19 mouse cellular contexts compared by ENCODE assay signal in genomic region chr4:63156726-63157634, GRCm38 (mm10). TPM values are rescaled to one million over a fixed set of nuclear protein-coding genes. Genes with fewer than 3 reads are reported as not detected.
DNase-seq lines count a peak whose midpoint lies in the region; ATAC-seq and TF ChIP-seq lines count a peak whose summit lies in the region.
"Had no signal": no experiment of that assay in that cellular context is flagged by ENCODE, and none has a peak within 500 bp of the region (broad histone marks: within the 10 kb centered on the region; RNA-seq: fewer than 3 reads in every experiment).

No protein-coding gene starts in this region.

- no peak overlapping the region for H3K4me2 ChIP-seq in lung, postnatal 0 days (replicated peaks; ENCODE audit: low read depth, low read length)
- H3K4me2 ChIP-seq in kidney, postnatal 0 days (ENCODE audit: low read length) = no peak overlapping the region
- no peak overlapping the region for H3K4me2 ChIP-seq in liver, embryonic 12.5 days
- H3K4me2 ChIP-seq: heart, embryonic 12.5 days had no signal

- no peak overlapping the region for H3K4me3 ChIP-seq in lung, postnatal 0 days (ENCODE audit: low read depth, low read length)
- no peak overlapping the region for H3K4me3 ChIP-seq in kidney, postnatal 0 days (replicated peaks; ENCODE audit: low read depth, low read length)
- no peak overlapping the region for H3K4me3 ChIP-seq in liver, embryonic 12.5 days
- H3K4me3 ChIP-seq: erythroblast, embryonic 14.5 days; heart, embryonic 12.5 days; layer of hippocampus, adult 2 months; midbrain, embryonic 10.5 days had no signal

- no peaks in the 10 kb centered on the region for H3K36me3 ChIP-seq in lung, postnatal 0 days (ENCODE audit: insufficient read depth, low read length)
- H3K36me3 ChIP-seq in kidney, postnatal 0 days (ENCODE audit: insufficient read depth, low read length) = no peaks in the 10 kb centered on the region
- no peaks in the 10 kb centered on the region for H3K36me3 ChIP-seq in liver, embryonic 12.5 days
- H3K36me3 ChIP-seq: heart, embryonic 12.5 days; midbrain, embryonic 10.5 days had no signal

- no peaks in the 10 kb centered on the region for H3K4me1 ChIP-seq in lung, postnatal 0 days (ENCODE audit: insufficient read depth, low read depth, low read length)
- no peaks in the 10 kb centered on the region; the same call in 1 of the 2 replicates for H3K4me1 ChIP-seq in kidney, postnatal 0 days (replicated peaks; ENCODE audit: insufficient read depth, low read length)
- H3K4me1 ChIP-seq in liver, embryonic 12.5 days = 0 out of 2 replicates have a peak, but pooled peaks cover 5% of the 10 kb centered on the region
- H3K4me1 ChIP-seq: midbrain, embryonic 10.5 days had no signal

- DNase-seq in lung, postnatal 0 days (ENCODE audit: low spot score) = peak; percentile 15
- DNase-seq in lung, postnatal 36 days = no peak
- DNase-seq in kidney, postnatal 0 days (ENCODE audit: low spot score) = peak; percentile 53
- DNase-seq in yolk sac, embryonic 10.5 days (ENCODE audit: low spot score) = peak; percentile 87
- no peak for DNase-seq in thymus, postnatal 25 days
- no peak for DNase-seq in cerebellum, adult 11-12 months
- no peak for DNase-seq in urinary bladder, postnatal 10 days (ENCODE audit: low spot score)
- DNase-seq: adrenal gland, adult 8-10 months; cerebellum, adult 9-11 months; gastrocnemius, postnatal 14 days; lung, adult 2 months; right cerebral cortex, postnatal 14 days had no signal

- no peaks in the 10 kb centered on the region for H3K9me3 ChIP-seq in lung, postnatal 0 days (ENCODE audit: low read length)
- H3K9me3 ChIP-seq in kidney, postnatal 0 days (replicated peaks; ENCODE audit: low read length) = no peaks in the 10 kb centered on the region
- no peaks in the 10 kb centered on the region for H3K9me3 ChIP-seq in liver, embryonic 12.5 days (replicated peaks)
- H3K9me3 ChIP-seq: heart, embryonic 12.5 days; midbrain, embryonic 10.5 days had no signal

- H3K9ac ChIP-seq in lung, postnatal 0 days (replicated peaks; ENCODE audit: low read depth) = no peak overlapping the region
- no peak overlapping the region for H3K9ac ChIP-seq in kidney, postnatal 0 days (ENCODE audit: low read depth, low read length)
- H3K9ac ChIP-seq in liver, embryonic 12.5 days = no peak overlapping the region
- H3K9ac ChIP-seq: heart, embryonic 12.5 days had no signal

- ATAC-seq in lung, postnatal 0 days = no peak
- ATAC-seq in kidney, postnatal 0 days (replicated peaks; ENCODE audit: low FRiP score, low read depth) = peak; percentile 85
- peak; percentile 71 for ATAC-seq in liver, embryonic 12.5 days
- ATAC-seq: forebrain, embryonic 16.5 days had no signal

- WGBS in lung, postnatal 0 days = 40% methylated on average over 8 of the region's 8 CpGs
- WGBS in kidney, postnatal 0 days = 26% methylated on average over 8 of the region's 8 CpGs
- WGBS in liver, embryonic 12.5 days (ENCODE audit: insufficient replicate concordance) = 41% methylated on average over 8 of the region's 8 CpGs

- H3K27me3 ChIP-seq in lung, postnatal 0 days (replicated peaks; ENCODE audit: insufficient read depth, low read length) = no peaks in the 10 kb centered on the region
- H3K27me3 ChIP-seq in kidney, postnatal 0 days (ENCODE audit: insufficient read depth, low read length) = no peaks in the 10 kb centered on the region
- H3K27me3 ChIP-seq in liver, embryonic 12.5 days (replicated peaks) = no peaks in the 10 kb centered on the region

- no peak overlapping the region for H3K27ac ChIP-seq in lung, postnatal 0 days (ENCODE audit: low read length)
- peak overlapping the region; percentile 77 for H3K27ac ChIP-seq in kidney, postnatal 0 days
- H3K27ac ChIP-seq in liver, embryonic 12.5 days = peak overlapping the region; percentile 38; the same call in 1 of the 2 replicates
- H3K27ac ChIP-seq: layer of hippocampus, adult 2 months; midbrain, embryonic 10.5 days had no signal

- TF ChIP-seq EP300 in lung, postnatal 0 days (IDR thresholded peaks at IDR 0.05) = no peak

- no peak for TF ChIP-seq CTCF in lung, postnatal 0 days (IDR thresholded peaks at IDR 0.05)
- TF ChIP-seq CTCF in kidney, postnatal 0 days (IDR thresholded peaks at IDR 0.05; ENCODE audit: low read depth) = no peak

RNA-seq across cellular contexts. Expression of gene Ambp, which starts 2.4 kb away (rescaled TPM):
- 0.11 and 0.33 TPM in 2 replicates for polyA plus RNA-seq in lung, postnatal 0 days (2015; fragmentation: Nextera tagmentation; extraction: Ambion mirVana)
- polyA plus RNA-seq in kidney, postnatal 0 days (2015; fragmentation: Nextera tagmentation; extraction: Ambion mirVana) = 2.3 and 2.5 TPM in 2 replicates
- polyA plus RNA-seq in liver, embryonic 12.5 days (2016; fragmentation: Nextera tagmentation; extraction: Ambion mirVana) = 586 and 615 TPM in 2 replicates
- polyA plus RNA-seq: hindbrain, embryonic 11.5 days; midbrain, embryonic 10.5 days had no signal

RNA-seq across cellular contexts. Expression of gene Kif12, which starts 15.0 kb away (rescaled TPM):
- polyA plus RNA-seq in lung, postnatal 0 days (2015; fragmentation: Nextera tagmentation; extraction: Ambion mirVana) = not detected in 2 replicates
- polyA plus RNA-seq in kidney, postnatal 0 days (2015; fragmentation: Nextera tagmentation; extraction: Ambion mirVana) = 98.4 and 108 TPM in 2 replicates
- polyA plus RNA-seq in liver, embryonic 12.5 days (2016; fragmentation: Nextera tagmentation; extraction: Ambion mirVana) = 7.1 and 7.2 TPM in 2 replicates
- polyA plus RNA-seq: erythroblast, embryonic 14.5 days; hindbrain, embryonic 11.5 days; lung, adult 2 months; midbrain, embryonic 10.5 days had no signal

RNA-seq across cellular contexts. Expression of gene Col27a1, which starts 56.8 kb away (rescaled TPM):
- polyA plus RNA-seq in lung, postnatal 0 days (2015; fragmentation: Nextera tagmentation; extraction: Ambion mirVana) = 7.2 and 9.1 TPM in 2 replicates
- polyA plus RNA-seq in kidney, postnatal 0 days (2015; fragmentation: Nextera tagmentation; extraction: Ambion mirVana) = 5.7 and 6.4 TPM in 2 replicates
- 2.3 and 2.7 TPM in 2 replicates for polyA plus RNA-seq in liver, embryonic 12.5 days (2016; fragmentation: Nextera tagmentation; extraction: Ambion mirVana)

Comparison
In these comparisons a context has a peak if more than half of its experiments do, and no peak if none do; other contexts are left out.
1. DNase-seq: peak in lung, postnatal 0 days (single experiment), kidney, postnatal 0 days (single experiment) and yolk sac, embryonic 10.5 days (single experiment); none in lung, postnatal 36 days (single experiment), thymus, postnatal 25 days (single experiment), cerebellum, adult 11-12 months (single experiment) and urinary bladder, postnatal 10 days (single experiment).
2. RNA of gene Ambp, which starts 2.4 kb away (polyA plus RNA-seq): 586 to 615 TPM in liver, embryonic 12.5 days; 2.3 to 2.5 TPM in kidney, postnatal 0 days and 0.11 to 0.33 TPM in lung, postnatal 0 days; every median in the first group is over 100 times any median in the second.
3. RNA of gene Kif12, which starts 15.0 kb away (polyA plus RNA-seq): 98.4 to 108 TPM in kidney, postnatal 0 days; 7.1 to 7.2 TPM in liver, embryonic 12.5 days and not detected in lung, postnatal 0 days; every median in the first group is over 10 times any median in the second.